Mouse (Mus musculus) kidney, adult 2 months (tissue): ENCODE data around the gene Daxx.

Experiments
- CTCF ChIP-seq: fragments of 200-500 bp; conservative IDR thresholded peaks from 2 replicates; pipeline ENCODE4 v1.5.1; 2011; ENCODE audit warnings: low read depth, mild to moderate bottlenecking, control low read depth, low read length, moderate library complexity, mixed read lengths; ENCODE audit not compliant: insufficient read depth, insufficient read length
- POLR2A ChIP-seq: fragments of 200-500 bp; IDR thresholded peaks from one replicate; pipeline ENCODE4 v1.6.1; 2011; ENCODE audit warnings: low read depth, low read length, control low read depth

- TF ChIP-seq POLR2A (no peak), CTCF (no peak)
Measured at GRCm38 (mm10) chr17:33910346-33911051, 1.3 kb downstream of the Daxx start.
